Comparison of ENCODE assay signal across 21 mouse cellular contexts in genomic region chr1:97714334-97714868, GRCm38 (mm10). TPM values are rescaled to one million over a fixed set of nuclear protein-coding genes. Genes with fewer than 3 reads are reported as not detected.
A peak's percentile ranks its signal among the peaks of the same experiment; 100 is the strongest.
DNase-seq lines count a peak whose midpoint lies in the region; ATAC-seq and TF ChIP-seq lines count a peak whose summit lies in the region.
"Had no signal": no experiment of that assay in that cellular context is flagged by ENCODE, and none has a peak within 500 bp of the region (broad histone marks: within the 10 kb centered on the region; RNA-seq: fewer than 3 reads in every experiment).

No protein-coding gene starts in this region.

- DNase-seq in forebrain, embryonic 11.5 days (ENCODE audit: low spot score): no peak
- peak; percentile 2 for DNase-seq in heart, postnatal 0 days (ENCODE audit: low spot score)
- peak; percentile 4 for DNase-seq in retina, postnatal 1 day
- no peak for DNase-seq in retina, embryonic 14.5 days (ENCODE audit: low spot score)
- DNase-seq in left cerebral cortex, postnatal 25 days (ENCODE audit: low spot score in 2 of 2): no peak
- DNase-seq: adrenal gland, adult 2 months; adrenal gland, postnatal 14 days; cerebellum, adult 18-20 months; cerebellum, adult 9-10 months; cerebellum, postnatal 14 days; gastrocnemius, postnatal 25 days; heart, adult 18-20 months had no signal

- 0 out of 2 replicates have a peak overlapping the region, but pooled peaks have one; percentile 42 for H3K27ac ChIP-seq in forebrain, embryonic 12.5 days
- H3K27ac ChIP-seq in forebrain, embryonic 11.5 days (ENCODE audit: low read depth, low read length): no peak overlapping the region
- H3K27ac ChIP-seq in heart, postnatal 0 days (ENCODE audit: low read depth): no peak overlapping the region
- H3K27ac ChIP-seq in heart, embryonic 12.5 days (ENCODE audit: poor library complexity, severe bottlenecking): no peak overlapping the region
- no peak overlapping the region for H3K27ac ChIP-seq in forebrain, embryonic 16.5 days (ENCODE audit: low read length)
- H3K27ac ChIP-seq: heart, embryonic 13.5 days; hindbrain, embryonic 12.5 days; hindbrain, embryonic 15.5 days had no signal

- WGBS in forebrain, embryonic 12.5 days: 64% methylated on average over 11 of the region's 11 CpGs
- 82% methylated on average over 11 of the region's 11 CpGs for whole genome bisulfite sequencing in forebrain, embryonic 11.5 days
- WGBS in heart, postnatal 0 days: 83% methylated on average over 11 of the region's 11 CpGs
- 86% methylated on average over 11 of the region's 11 CpGs for WGBS in heart, embryonic 12.5 days
- 29% methylated on average over 11 of the region's 11 CpGs for WGBS in forebrain, embryonic 16.5 days

- peak; percentile 75; the same call in 1 of the 2 replicates for ATAC-seq in forebrain, embryonic 12.5 days (ENCODE audit: low FRiP score)
- ATAC-seq in forebrain, embryonic 11.5 days (replicated peaks; ENCODE audit: low FRiP score): no peak
- ATAC-seq in heart, postnatal 0 days (ENCODE audit: insufficient read depth, low read depth): no peak
- ATAC-seq in heart, embryonic 12.5 days (ENCODE audit: insufficient number of reproducible peaks, low FRiP score): no peak
- peak; percentile 75 for ATAC-seq in forebrain, embryonic 16.5 days
- ATAC-seq: intestine, postnatal 0 days had no signal

- intact Hi-C loops in left cerebral cortex, postnatal 25 days (cut with DNase I): no loop called here

- H3K4me1 ChIP-seq in forebrain, embryonic 12.5 days: no peaks in the 10 kb centered on the region
- H3K4me1 ChIP-seq in forebrain, embryonic 11.5 days (replicated peaks; ENCODE audit: control insufficient read depth, insufficient read depth, low read length): no peaks in the 10 kb centered on the region
- no peaks in the 10 kb centered on the region for H3K4me1 ChIP-seq in heart, postnatal 0 days (ENCODE audit: control insufficient read depth, insufficient read depth)
- H3K4me1 ChIP-seq in heart, embryonic 12.5 days (replicated peaks): no peaks in the 10 kb centered on the region
- 0 out of 2 replicates have a peak, but pooled peaks cover 6% of the 10 kb centered on the region for H3K4me1 ChIP-seq in forebrain, embryonic 16.5 days (replicated peaks; ENCODE audit: control insufficient read depth, insufficient read depth, low read length)
- H3K4me1 ChIP-seq: heart, embryonic 13.5 days; hindbrain, embryonic 12.5 days; hindbrain, embryonic 15.5 days had no signal

- TF ChIP-seq CTCF in heart, postnatal 0 days (IDR thresholded peaks at IDR 0.05; ENCODE audit: low read depth): no peak

- no peaks in the 10 kb centered on the region for H3K9me3 ChIP-seq in forebrain, embryonic 12.5 days
- H3K9me3 ChIP-seq in forebrain, embryonic 11.5 days (ENCODE audit: control insufficient read depth, low read length): no peaks in the 10 kb centered on the region
- no peaks in the 10 kb centered on the region for H3K9me3 ChIP-seq in heart, postnatal 0 days (replicated peaks; ENCODE audit: control insufficient read depth, low read length)
- H3K9me3 ChIP-seq in heart, embryonic 12.5 days (replicated peaks): no peaks in the 10 kb centered on the region
- no peaks in the 10 kb centered on the region for H3K9me3 ChIP-seq in forebrain, embryonic 16.5 days (ENCODE audit: control insufficient read depth, low read length)
- H3K9me3 ChIP-seq: G1E; heart, embryonic 13.5 days; hindbrain, embryonic 12.5 days; hindbrain, embryonic 15.5 days had no signal

- H3K4me3 ChIP-seq in forebrain, embryonic 12.5 days (replicated peaks): no peak overlapping the region
- H3K4me3 ChIP-seq in forebrain, embryonic 11.5 days (ENCODE audit: low read depth, low read length): no peak overlapping the region
- H3K4me3 ChIP-seq in heart, postnatal 0 days (ENCODE audit: low read depth, low read length): no peak overlapping the region
- H3K4me3 ChIP-seq in heart, embryonic 12.5 days: no peak overlapping the region
- H3K4me3 ChIP-seq in forebrain, embryonic 16.5 days (replicated peaks; ENCODE audit: low read length): no peak overlapping the region
- H3K4me3 ChIP-seq: heart, embryonic 13.5 days; hindbrain, embryonic 12.5 days; hindbrain, embryonic 15.5 days had no signal

- H3K9ac ChIP-seq in forebrain, embryonic 12.5 days: no peak overlapping the region
- H3K9ac ChIP-seq in forebrain, embryonic 11.5 days (ENCODE audit: low read length): no peak overlapping the region
- H3K9ac ChIP-seq in heart, postnatal 0 days (replicated peaks; ENCODE audit: low read depth, low read length): no peak overlapping the region
- no peak overlapping the region for H3K9ac ChIP-seq in heart, embryonic 12.5 days
- H3K9ac ChIP-seq in forebrain, embryonic 16.5 days (replicated peaks; ENCODE audit: low read depth, low read length): no peak overlapping the region
- H3K9ac ChIP-seq: heart, embryonic 13.5 days; hindbrain, embryonic 12.5 days; hindbrain, embryonic 15.5 days had no signal

- peaks cover 40% of the 10 kb centered on the region for H3K36me3 ChIP-seq in forebrain, embryonic 12.5 days (replicated peaks)
- no peaks in the 10 kb centered on the region; the same call in 1 of the 2 replicates for H3K36me3 ChIP-seq in forebrain, embryonic 11.5 days (ENCODE audit: control insufficient read depth, insufficient read depth, low read length)
- peaks cover 80% of the 10 kb centered on the region for H3K36me3 ChIP-seq in heart, postnatal 0 days (replicated peaks; ENCODE audit: control insufficient read depth, insufficient read depth, low read length)
- peaks cover 63% of the 10 kb centered on the region for H3K36me3 ChIP-seq in heart, embryonic 12.5 days
- peaks cover 21% of the 10 kb centered on the region for H3K36me3 ChIP-seq in forebrain, embryonic 16.5 days (ENCODE audit: control insufficient read depth, insufficient read depth)

- TF ChIP-seq EP300 in heart, postnatal 0 days (IDR thresholded peaks at IDR 0.05; ENCODE audit: low read depth): no peak

- H3K27me3 ChIP-seq in forebrain, embryonic 12.5 days: no peaks in the 10 kb centered on the region
- H3K27me3 ChIP-seq in forebrain, embryonic 11.5 days (ENCODE audit: control insufficient read depth, insufficient read depth, low read length): no peaks in the 10 kb centered on the region
- no peaks in the 10 kb centered on the region for H3K27me3 ChIP-seq in heart, postnatal 0 days (ENCODE audit: control insufficient read depth, insufficient read depth, low read length)
- no peaks in the 10 kb centered on the region for H3K27me3 ChIP-seq in heart, embryonic 12.5 days (replicated peaks)
- H3K27me3 ChIP-seq in forebrain, embryonic 16.5 days (replicated peaks; ENCODE audit: control insufficient read depth, insufficient read depth, low read length): no peaks in the 10 kb centered on the region
- H3K27me3 ChIP-seq: CH12.LX; heart, embryonic 13.5 days; hindbrain, embryonic 12.5 days; hindbrain, embryonic 15.5 days had no signal

- no peak overlapping the region for H3K4me2 ChIP-seq in forebrain, embryonic 12.5 days
- no peak overlapping the region for H3K4me2 ChIP-seq in forebrain, embryonic 11.5 days (ENCODE audit: low read depth, low read length, severe bottlenecking)
- H3K4me2 ChIP-seq in heart, postnatal 0 days (ENCODE audit: low read depth, low read length): no peak overlapping the region
- no peak overlapping the region for H3K4me2 ChIP-seq in heart, embryonic 12.5 days
- H3K4me2 ChIP-seq in forebrain, embryonic 16.5 days (ENCODE audit: low read length): no peak overlapping the region
- H3K4me2 ChIP-seq: heart, embryonic 13.5 days; hindbrain, embryonic 12.5 days; hindbrain, embryonic 15.5 days had no signal

RNA-seq across cellular contexts. Expression of gene D1Ertd622e, which starts 52.5 kb away (rescaled TPM):
- 44.1 and 52.2 TPM in 2 replicates for polyA plus RNA-seq in forebrain, embryonic 12.5 days (2016; fragmentation: Nextera tagmentation; extraction: Ambion mirVana)
- polyA plus RNA-seq in forebrain, embryonic 11.5 days (2014; fragmentation: Nextera tagmentation; extraction: Ambion mirVana): 46.2 and 46.8 TPM in 2 replicates
- total RNA-seq in heart, postnatal 0 days (2014; rRNA removed; ENCODE audit: low replicate concordance): 2.2 and 17.5 TPM in 2 replicates
- 4.5 and 5.3 TPM in 2 replicates for polyA plus RNA-seq in heart, postnatal 0 days (2015; fragmentation: Nextera tagmentation; extraction: Ambion mirVana)
- polyA plus RNA-seq in heart, embryonic 12.5 days (2016; fragmentation: Nextera tagmentation; extraction: Ambion mirVana): 9.3 and 11.4 TPM in 2 replicates
- polyA plus RNA-seq in forebrain, embryonic 16.5 days (2015; fragmentation: Nextera tagmentation; extraction: Ambion mirVana): 64.9 and 65.6 TPM in 2 replicates
- total RNA-seq in left cerebral cortex, postnatal 25 days (2021): 10 to 100 TPM; 76.5 to 78.3 TPM

RNA-seq across cellular contexts. Expression of gene Gin1, which starts 55.6 kb away (rescaled TPM):
- polyA plus RNA-seq in forebrain, embryonic 12.5 days (2016; fragmentation: Nextera tagmentation; extraction: Ambion mirVana): 20.3 and 21.8 TPM in 2 replicates
- 18.3 and 19.9 TPM in 2 replicates for polyA plus RNA-seq in forebrain, embryonic 11.5 days (2014; fragmentation: Nextera tagmentation; extraction: Ambion mirVana)
- total RNA-seq in heart, postnatal 0 days (2014; rRNA removed; ENCODE audit: low replicate concordance): 0.80 and 1.6 TPM in 2 replicates
- 21.3 and 22.7 TPM in 2 replicates for polyA plus RNA-seq in heart, postnatal 0 days (2015; fragmentation: Nextera tagmentation; extraction: Ambion mirVana)
- polyA plus RNA-seq in heart, embryonic 12.5 days (2016; fragmentation: Nextera tagmentation; extraction: Ambion mirVana): 17.1 and 17.8 TPM in 2 replicates
- polyA plus RNA-seq in forebrain, embryonic 16.5 days (2015; fragmentation: Nextera tagmentation; extraction: Ambion mirVana): 14.9 and 15.7 TPM in 2 replicates
- total RNA-seq in left cerebral cortex, postnatal 25 days (2021): 10 to 100 TPM; 10.6 to 10.8 TPM

RNA-seq across cellular contexts. Expression of gene Ppip5k2, which starts 55.8 kb away (rescaled TPM):
- 56.9 and 58.2 TPM in 2 replicates for polyA plus RNA-seq in forebrain, embryonic 12.5 days (2016; fragmentation: Nextera tagmentation; extraction: Ambion mirVana)
- 49.8 and 57.2 TPM in 2 replicates for polyA plus RNA-seq in forebrain, embryonic 11.5 days (2014; fragmentation: Nextera tagmentation; extraction: Ambion mirVana)
- 68.0 and 75.2 TPM in 2 replicates for total RNA-seq in heart, postnatal 0 days (2014; rRNA removed; ENCODE audit: low replicate concordance)
- 42.4 and 44.8 TPM in 2 replicates for polyA plus RNA-seq in heart, postnatal 0 days (2015; fragmentation: Nextera tagmentation; extraction: Ambion mirVana)
- polyA plus RNA-seq in heart, embryonic 12.5 days (2016; fragmentation: Nextera tagmentation; extraction: Ambion mirVana): 50.8 and 50.9 TPM in 2 replicates
- polyA plus RNA-seq in forebrain, embryonic 16.5 days (2015; fragmentation: Nextera tagmentation; extraction: Ambion mirVana): 51.6 and 57.4 TPM in 2 replicates
- 10 to 100 TPM; 20.9 to 26.4 TPM for total RNA-seq in left cerebral cortex, postnatal 25 days (2021)

Comparison
In these comparisons a context has a peak if more than half of its experiments do, and no peak if none do; other contexts are left out.
1. ATAC-seq: peak in forebrain, embryonic 12.5 days (single experiment) and forebrain, embryonic 16.5 days (single experiment); none in forebrain, embryonic 11.5 days (single experiment), heart, postnatal 0 days (single experiment) and heart, embryonic 12.5 days (single experiment).
2. DNase-seq: peak in heart, postnatal 0 days (single experiment) and retina, postnatal 1 day (single experiment); none in forebrain, embryonic 11.5 days (single experiment), retina, embryonic 14.5 days (single experiment) and left cerebral cortex, postnatal 25 days (0 of 2).